Mouse (Mus musculus) adrenal gland, adult 2 months (tissue): ENCODE measurements at regions not wholly inside any gene's neighbourhood (a gene's known extent, or its start where the extent isn't known, plus 50 kb on each side); places are given as distances from the start of the nearest gene placed in this dataset.

ENCODE experiments used
- DNase-seq: peaks from one replicate; pipeline ENCODE4 v3.0.0; 2021

GRCm38 (mm10) chr6:106876690-106877089 is 76.8 kb upstream of the Crbn start:
- DNase-seq: no peak

GRCm38 (mm10) chr6:106891879-106892638 is 92.2 kb upstream of the Crbn start:
- no peak for DNase-seq

DNA sequence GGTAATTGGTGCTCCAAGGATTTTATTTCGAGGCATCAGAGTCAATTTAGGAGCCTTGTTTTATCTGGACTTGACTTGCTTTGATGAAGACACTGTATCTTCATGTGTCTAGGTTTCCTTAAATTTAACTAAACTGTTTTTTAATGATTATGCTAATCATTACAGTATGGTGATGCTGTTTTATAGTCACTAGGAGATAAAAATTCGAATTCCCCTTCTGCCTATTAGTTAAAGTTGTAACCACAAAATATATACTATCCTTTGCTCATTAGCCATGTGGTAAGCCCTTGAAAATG is 92.7 kb upstream of the Crbn start:
- DNase-seq: no peak

GRCm38 (mm10) chr6:106903953-106904683 is 104.2 kb upstream of the Crbn start:
- no peak for DNase-seq

- no peak for DNase-seq
Observed at GRCm38 (mm10) chr6:106915121-106915520, 115.2 kb upstream of the Crbn start.

DNA sequence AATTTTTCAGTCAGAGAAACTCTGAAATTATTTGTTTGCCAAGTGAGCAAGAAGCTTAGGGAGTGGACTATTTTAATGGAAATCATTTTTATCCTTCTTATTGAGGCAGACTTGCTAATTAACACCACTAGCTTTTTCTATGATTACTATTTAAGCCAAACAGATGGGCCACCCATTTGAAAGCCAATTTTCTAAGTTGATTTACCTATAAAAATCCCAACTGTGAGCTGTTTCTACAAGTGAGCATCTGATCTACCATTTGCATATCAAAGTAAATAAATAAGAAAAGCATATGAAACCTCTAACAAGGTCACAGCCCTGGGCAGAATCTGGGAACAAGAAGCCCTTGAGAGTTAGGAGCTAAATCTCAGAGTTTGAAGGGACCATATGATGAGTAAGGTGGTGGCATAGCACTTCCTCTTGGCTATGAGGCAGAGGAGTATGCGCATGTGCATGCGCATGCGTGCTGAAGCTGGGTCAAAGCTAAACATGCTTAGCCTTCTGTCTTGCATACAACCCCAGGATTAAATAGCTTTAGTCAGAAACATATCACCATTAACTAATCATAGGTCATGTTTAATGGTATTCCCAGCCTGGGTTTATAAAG is 116.9 kb upstream of the Crbn start:
- DNase-seq: no peak

GRCm38 (mm10) chr6:106920951-106921350 is 121.1 kb upstream of the Crbn start:
- DNase-seq: no peak

GRCm38 (mm10) chr6:106925486-106925885 is 125.6 kb upstream of the Crbn start:
- DNase-seq: no peak

- no peak for DNase-seq
Observed at GRCm38 (mm10) chr6:106933584-106933983, 133.7 kb upstream of the Crbn start.

DNA sequence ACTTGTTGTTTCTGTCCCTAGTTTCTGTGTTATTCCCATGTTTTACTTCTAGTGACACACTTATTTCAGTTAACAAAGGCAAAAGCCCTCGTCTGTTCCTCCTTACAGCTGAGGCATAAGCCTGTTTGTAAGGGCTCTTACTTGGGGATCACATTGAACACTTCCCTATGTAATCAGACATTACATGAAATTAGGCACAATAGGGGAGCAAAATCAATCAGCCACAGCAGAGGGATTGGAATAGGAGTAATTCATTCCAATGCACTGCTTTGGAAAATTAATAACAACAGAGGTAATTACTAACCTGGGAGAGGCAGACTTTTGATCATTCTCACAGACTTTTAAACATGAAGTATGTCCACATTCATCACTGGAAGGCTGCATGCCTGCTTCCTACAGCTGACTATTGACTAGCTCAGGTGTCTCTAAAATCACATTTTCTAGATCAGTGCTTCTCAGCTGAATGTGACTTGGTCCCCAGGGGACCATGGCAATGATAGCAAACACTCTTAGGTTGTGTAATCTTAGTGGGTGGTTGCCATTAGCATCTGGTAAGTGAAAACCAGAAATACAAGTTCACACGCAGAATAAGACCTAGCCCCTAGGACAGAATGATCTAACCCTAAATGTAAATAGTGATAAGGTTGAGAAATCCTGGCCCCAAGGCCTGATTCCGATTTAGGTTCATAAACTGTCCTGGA is 146.5 kb upstream of the Crbn start:
- DNase-seq: no peak

DNA sequence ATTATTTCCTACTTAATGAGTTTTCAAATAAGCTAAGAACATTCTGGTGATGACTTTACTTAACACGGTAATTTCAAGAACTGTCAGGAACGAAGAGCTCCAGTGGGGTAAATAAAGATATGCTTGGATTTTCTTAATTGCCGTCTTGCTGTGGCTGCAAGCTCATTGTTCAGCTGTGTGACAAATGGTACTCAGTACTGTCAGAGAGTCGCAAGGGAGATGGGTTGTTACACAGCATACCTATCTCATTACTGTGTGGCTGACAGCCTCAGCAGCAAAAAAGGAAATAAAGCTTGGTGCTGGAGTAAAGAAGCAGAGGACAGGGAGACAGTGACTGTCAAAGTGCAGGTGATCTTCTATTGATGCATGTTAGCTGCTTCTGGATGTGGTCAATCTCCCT is 151.0 kb upstream of the Crbn start:
- no peak for DNase-seq

DNA sequence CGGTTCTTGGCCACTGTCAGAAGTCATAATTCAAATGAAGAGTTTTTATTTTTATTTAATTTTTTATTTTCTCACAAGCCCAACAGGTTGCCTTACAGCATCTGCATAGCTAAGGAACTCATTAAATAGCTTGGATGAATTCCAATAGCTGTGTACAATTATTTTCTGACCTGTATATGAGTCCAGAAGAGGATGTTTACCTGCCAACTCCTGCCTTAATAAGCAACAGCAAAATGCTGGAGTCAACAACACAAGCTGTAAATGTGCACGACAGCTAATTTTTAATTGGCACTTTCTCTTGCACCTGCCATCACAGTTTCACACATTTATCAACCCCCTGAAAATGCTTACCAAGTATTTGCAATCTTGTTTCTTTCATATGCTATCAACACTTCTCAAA is 161.4 kb upstream of the Crbn start:
- DNase-seq: no peak

DNA sequence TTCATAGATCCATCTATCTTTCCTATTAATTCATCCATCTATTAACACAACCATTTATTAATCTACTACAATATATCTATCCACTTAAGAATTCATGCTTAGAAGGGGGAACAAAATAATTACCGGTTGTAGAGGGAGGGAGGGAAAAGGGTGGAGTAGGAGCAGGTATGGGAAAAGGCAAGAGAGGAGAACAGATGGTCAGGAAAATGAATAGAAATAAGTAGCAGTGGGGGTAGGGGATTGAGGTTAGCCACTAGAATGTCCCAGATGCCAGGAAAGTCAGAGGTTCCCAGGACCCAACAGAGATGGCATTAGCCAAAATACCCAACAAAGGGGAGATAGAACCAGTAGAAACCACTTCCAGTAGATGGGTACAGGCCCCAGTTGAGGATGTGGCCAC is 164.5 kb upstream of the Crbn start:
- DNase-seq: no peak

DNA sequence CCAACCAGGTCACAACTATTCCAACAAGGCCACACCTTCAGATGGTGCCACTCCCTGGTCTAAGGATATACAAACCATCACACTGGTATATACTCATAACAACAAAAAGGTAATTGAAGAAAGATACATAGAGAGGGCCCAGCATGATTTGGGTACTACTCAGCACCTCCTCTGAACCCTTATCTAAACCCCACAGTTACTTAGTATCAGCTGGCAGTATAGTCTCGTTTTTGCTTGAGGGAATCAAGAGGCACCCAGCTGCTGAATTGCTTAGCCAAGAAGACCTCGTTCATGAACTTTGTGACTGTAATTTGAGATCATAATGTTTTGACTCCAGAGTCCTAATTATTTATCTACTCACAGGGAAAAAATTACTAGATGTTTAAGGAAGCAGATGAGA is 175.6 kb upstream of the Crbn start:
- no peak for DNase-seq

GRCm38 (mm10) chr6:106978721-106979120 is 178.8 kb upstream of the Crbn start:
- no peak for DNase-seq

- DNase-seq: no peak
Observed at GRCm38 (mm10) chr6:106979755-106980154, 179.9 kb upstream of the Crbn start.

DNA sequence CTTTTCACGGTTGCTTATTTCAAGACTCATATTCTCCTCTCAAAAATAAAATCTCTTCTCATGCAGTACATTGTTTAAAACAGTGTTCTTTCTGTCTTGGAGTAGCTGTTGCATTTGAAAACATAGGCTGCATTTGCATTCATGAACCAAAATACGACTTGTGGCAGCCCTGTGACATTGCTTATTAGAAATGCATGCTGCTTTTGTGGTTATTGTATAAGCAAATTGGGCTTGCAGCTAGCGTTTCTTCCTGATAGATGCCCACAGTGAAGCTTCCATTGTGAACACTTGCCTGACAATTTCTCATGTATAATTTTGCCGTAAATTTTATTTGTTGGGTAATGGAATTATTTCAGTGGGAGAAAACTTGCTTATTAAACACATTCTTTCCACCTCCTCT is 180.3 kb upstream of the Crbn start:
- no peak for DNase-seq

GRCm38 (mm10) chr6:106981232-106981631 is 181.4 kb upstream of the Crbn start:
- DNase-seq: no peak

DNA sequence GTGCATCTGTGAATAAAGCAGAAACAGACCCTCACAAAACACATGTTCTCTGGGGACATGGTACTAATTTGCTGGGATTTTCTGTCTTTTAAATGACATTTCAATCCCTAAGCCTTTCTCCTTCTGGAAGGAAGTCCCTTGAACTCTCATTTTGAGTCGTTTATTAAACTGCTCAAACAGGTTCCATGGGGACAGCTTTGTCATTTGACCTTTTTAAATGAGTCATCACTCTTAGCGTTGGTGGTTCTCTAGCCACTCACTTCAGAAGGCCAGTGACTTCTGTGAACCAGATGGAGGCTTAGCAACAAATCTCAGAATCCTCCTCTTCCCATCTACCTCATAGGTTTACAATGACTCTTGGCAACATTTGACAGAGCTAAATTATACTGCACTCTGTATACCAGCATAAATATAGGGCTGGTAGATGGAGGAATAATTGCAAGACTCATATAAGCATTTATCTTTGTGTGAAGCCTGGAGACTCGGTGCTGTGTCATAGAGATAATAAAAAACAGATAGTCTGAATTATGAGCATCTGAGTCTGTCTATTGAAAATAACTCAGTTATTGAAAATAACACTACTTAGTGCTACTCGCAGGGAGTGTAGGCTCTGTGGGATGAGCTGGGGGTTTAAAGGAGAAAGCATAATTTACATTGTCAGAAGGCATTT is 185.4 kb upstream of the Crbn start:
- DNase-seq: peak; percentile 52

DNA sequence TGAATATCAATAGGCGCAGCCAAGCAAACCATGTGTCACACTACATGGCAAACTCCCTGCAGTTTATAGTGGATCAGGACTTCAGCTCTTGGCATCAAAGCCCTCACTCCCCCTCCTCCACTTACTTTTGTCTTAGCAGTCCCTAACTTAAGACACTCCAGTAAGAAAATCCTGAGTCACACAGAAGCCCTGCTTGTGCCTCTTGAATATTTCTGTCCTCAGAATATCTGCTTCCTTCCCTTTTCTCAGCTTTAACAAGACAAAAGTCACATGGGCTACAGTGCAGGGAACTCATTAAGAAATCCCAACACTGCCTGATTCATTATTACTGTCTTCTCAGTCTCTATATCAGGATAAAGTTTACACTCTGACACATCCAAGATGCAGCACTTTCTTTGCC is 191.7 kb upstream of the Crbn start:
- no peak for DNase-seq

GRCm38 (mm10) chr6:107004406-107005120 is 204.7 kb upstream of the Crbn start:
- DNase-seq: no peak

DNA sequence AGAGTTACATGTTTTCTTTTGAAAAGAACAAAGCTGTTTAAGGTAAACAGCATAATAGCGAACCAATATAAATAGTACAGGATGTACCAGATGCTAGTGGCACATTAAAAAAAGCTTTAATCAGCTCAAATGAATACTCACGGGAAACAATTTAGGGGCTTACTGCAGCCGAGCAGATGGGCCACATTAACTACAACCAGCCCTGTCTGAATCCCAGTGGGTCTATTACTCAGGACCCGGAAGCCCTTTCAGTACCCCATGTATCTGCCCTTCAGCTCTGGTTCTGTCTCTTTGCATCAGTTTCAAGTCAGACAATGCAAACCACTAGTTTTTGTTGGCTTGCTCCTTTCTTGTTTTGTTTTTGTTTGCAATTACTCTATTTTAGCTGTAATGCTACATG is 210.9 kb upstream of the Crbn start:
- no peak for DNase-seq
